Mouse (Mus musculus): Measurements from ENCODE around the gene Tmem234. TPM values are rescaled to one million over a fixed set of nuclear protein-coding genes. Genes with fewer than 3 reads are reported as not detected.

Gene Tmem234
- polyA plus RNA-seq, 1 experiment from 2014 or later, result 177 TPM

DNA sequence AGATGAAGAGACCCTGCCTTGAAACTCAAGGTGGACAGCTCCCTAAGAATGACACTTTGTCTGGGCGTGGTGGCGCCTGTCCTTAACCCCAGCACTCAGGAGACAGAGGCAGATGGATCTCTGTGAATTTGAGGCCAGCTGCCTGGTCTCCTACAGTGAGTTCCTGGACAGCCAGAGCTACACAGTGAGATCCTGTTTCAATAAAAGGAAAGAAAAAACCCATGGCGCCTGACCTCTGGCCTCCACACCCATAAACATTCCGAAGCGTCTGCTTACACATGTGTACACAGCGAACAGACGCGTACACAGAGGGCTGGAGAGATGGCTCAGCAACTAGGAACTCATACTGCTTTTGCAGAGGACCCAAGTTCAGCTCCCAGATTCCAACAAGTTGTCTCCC lies 36.8 kb upstream of the Tmem234 start:
- Histone ChIP-seq H3K27ac (ENCODE audit: low read length) (no peak overlapping the region), H3K4me3 (ENCODE audit: low read depth, low read length) (no peak overlapping the region), H3K36me3 (ENCODE audit: control insufficient read depth, insufficient read depth, low read length) (no peaks in the 10 kb centered on the region), H3K4me1 (ENCODE audit: control insufficient read depth, insufficient read depth, low read length) (no peaks in the 10 kb centered on the region), H3K9ac (ENCODE audit: low read depth, low read length) (no peak overlapping the region), H3K27me3 (ENCODE audit: control insufficient read depth, insufficient read depth, low read depth, low read length) (no peaks in the 10 kb centered on the region), H3K9me3 (replicated peaks; ENCODE audit: control insufficient read depth, low read length, poor library complexity, severe bottlenecking) (no peaks in the 10 kb centered on the region), H3K4me2 (ENCODE audit: low read length) (no peak overlapping the region)
- WGBS, result 73% methylated on average over 8 of the region's 8 CpGs
- no peak for ATAC-seq

DNA sequence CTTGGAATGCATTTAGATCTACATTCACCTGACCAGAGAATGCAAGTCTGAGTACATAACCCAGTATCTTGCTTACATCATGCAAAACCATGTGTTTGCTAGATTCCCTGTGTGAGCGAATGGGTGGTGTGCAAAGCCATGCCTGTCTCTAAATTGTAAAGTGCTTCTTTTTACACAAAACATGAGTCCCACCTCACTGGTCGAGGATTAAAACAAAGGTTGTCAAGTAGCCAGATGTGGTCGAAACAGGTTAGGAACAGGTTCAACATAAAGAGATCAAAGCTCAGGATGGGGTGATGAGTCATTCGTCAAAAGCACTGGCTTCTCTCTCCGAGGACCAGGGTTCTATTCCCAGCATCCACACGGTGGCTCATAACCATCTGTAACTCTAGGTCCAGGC lies 35.3 kb upstream of the Tmem234 start:
- 87% methylated on average over 6 of the region's 6 CpGs for WGBS
- H3K4me1 ChIP-seq (ENCODE audit: control insufficient read depth, insufficient read depth, low read length), result no peaks in the 10 kb centered on the region
- no peaks in the 10 kb centered on the region for H3K36me3 ChIP-seq (ENCODE audit: control insufficient read depth, insufficient read depth, low read length)
- ATAC-seq, result no peak
- no peaks in the 10 kb centered on the region for H3K9me3 ChIP-seq (replicated peaks; ENCODE audit: control insufficient read depth, low read length, poor library complexity, severe bottlenecking)
- no peak overlapping the region for H3K9ac ChIP-seq (ENCODE audit: low read depth, low read length)
- no peak overlapping the region for H3K27ac ChIP-seq (ENCODE audit: low read length)
- H3K4me2 ChIP-seq (ENCODE audit: low read length), result no peak overlapping the region
- H3K27me3 ChIP-seq (ENCODE audit: control insufficient read depth, insufficient read depth, low read depth, low read length), result no peaks in the 10 kb centered on the region
- H3K4me3 ChIP-seq (ENCODE audit: low read depth, low read length), result no peak overlapping the region

DNA sequence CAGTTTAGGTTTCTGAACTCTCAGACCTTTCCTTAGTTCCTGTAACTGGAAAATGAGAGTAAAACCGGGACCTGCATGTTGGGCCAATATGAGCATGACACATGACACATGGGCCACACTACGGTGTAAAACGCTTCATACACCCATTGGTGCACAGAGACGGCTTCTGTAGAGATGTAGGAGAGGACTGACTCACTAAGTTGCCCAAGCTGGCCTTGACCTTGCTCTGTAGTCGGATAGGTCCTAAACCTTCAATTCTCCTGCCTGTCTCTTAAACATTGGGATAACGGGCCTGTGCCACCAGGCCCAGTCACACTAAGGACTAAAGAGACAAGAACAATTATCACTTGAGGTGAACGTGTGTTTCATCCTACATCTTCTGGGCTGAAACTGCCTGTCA lies 32.1 kb upstream of the Tmem234 start:
- no peaks in the 10 kb centered on the region for H3K9me3 ChIP-seq (replicated peaks; ENCODE audit: control insufficient read depth, low read length, poor library complexity, severe bottlenecking)
- H3K4me1 ChIP-seq (ENCODE audit: control insufficient read depth, insufficient read depth, low read length), result no peaks in the 10 kb centered on the region
- H3K27ac ChIP-seq (ENCODE audit: low read length), result no peak overlapping the region
- no peak for ATAC-seq
- no peak overlapping the region for H3K4me2 ChIP-seq (ENCODE audit: low read length)
- WGBS, result 93% methylated on average over 7 of the region's 7 CpGs
- no peaks in the 10 kb centered on the region for H3K36me3 ChIP-seq (ENCODE audit: control insufficient read depth, insufficient read depth, low read length)
- H3K4me3 ChIP-seq (ENCODE audit: low read depth, low read length), result no peak overlapping the region
- no peaks in the 10 kb centered on the region for H3K27me3 ChIP-seq (ENCODE audit: control insufficient read depth, insufficient read depth, low read depth, low read length)
- H3K9ac ChIP-seq (ENCODE audit: low read depth, low read length), result no peak overlapping the region

DNA sequence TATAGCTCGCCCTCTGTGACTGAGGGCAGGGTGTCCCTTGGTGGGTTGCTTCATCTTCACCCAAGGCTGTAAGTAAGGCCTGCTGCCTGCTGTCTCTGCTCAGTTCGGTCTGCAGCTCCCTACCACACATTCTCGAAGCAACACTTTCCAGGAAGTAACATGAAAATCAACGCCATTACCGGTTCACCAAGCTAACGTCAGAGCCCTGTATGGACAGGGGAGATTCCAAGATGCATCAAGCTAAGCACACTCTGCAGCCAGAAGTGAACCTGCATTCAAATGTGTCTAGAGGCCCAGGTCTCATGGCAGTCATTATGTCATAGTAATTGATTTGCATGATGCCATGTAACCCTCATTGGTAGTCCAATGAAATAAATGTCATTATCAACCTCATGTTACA lies 30.4 kb upstream of the Tmem234 start:
- WGBS, result 87% methylated on average over 6 of the region's 6 CpGs
- Histone ChIP-seq H3K36me3 (ENCODE audit: control insufficient read depth, insufficient read depth, low read length) (no peaks in the 10 kb centered on the region), H3K4me2 (ENCODE audit: low read length) (no peak overlapping the region), H3K9me3 (replicated peaks; ENCODE audit: control insufficient read depth, low read length, poor library complexity, severe bottlenecking) (no peaks in the 10 kb centered on the region), H3K9ac (ENCODE audit: low read depth, low read length) (no peak overlapping the region), H3K4me3 (ENCODE audit: low read depth, low read length) (no peak overlapping the region), H3K27ac (ENCODE audit: low read length) (no peak overlapping the region), H3K4me1 (ENCODE audit: control insufficient read depth, insufficient read depth, low read length) (no peaks in the 10 kb centered on the region), H3K27me3 (ENCODE audit: control insufficient read depth, insufficient read depth, low read depth, low read length) (no peaks in the 10 kb centered on the region)
- no peak for ATAC-seq

DNA sequence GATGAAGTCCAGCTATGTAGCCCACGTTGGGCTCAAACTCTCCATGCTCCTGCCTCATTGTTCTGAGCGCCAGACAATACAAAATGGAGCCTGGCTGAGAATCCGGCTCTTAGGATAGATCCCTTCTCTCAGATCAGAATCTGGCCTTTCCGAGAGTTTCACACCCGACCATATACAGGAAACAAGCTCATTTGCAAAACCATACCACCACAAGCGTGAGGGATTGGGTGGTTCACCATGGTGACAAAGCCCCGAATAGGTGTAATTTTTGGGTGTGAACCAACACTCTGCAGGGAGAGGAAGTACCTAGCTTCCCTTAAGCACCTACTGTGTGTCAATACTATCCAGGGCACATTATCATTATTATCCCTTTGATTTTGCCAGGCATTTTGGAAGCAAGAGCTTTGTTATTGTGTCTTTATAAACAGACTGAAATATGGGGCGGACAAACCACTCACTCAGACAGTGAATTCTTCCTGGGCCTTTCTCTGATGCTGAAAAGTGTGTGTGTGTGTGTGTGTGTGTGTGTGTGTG lies 28.9 kb upstream of the Tmem234 start:
- H3K4me3 ChIP-seq (ENCODE audit: low read depth, low read length), result no peak overlapping the region
- no peak overlapping the region for H3K4me2 ChIP-seq (ENCODE audit: low read length)
- H3K27ac ChIP-seq (ENCODE audit: low read length), result no peak overlapping the region
- no peak overlapping the region for H3K9ac ChIP-seq (ENCODE audit: low read depth, low read length)
- no peaks in the 10 kb centered on the region for H3K9me3 ChIP-seq (replicated peaks; ENCODE audit: control insufficient read depth, low read length, poor library complexity, severe bottlenecking)
- 69% methylated on average over 8 of the region's 8 CpGs for WGBS
- H3K36me3 ChIP-seq (ENCODE audit: control insufficient read depth, insufficient read depth, low read length), result no peaks in the 10 kb centered on the region
- H3K4me1 ChIP-seq (ENCODE audit: control insufficient read depth, insufficient read depth, low read length), result no peaks in the 10 kb centered on the region
- H3K27me3 ChIP-seq (ENCODE audit: control insufficient read depth, insufficient read depth, low read depth, low read length), result no peaks in the 10 kb centered on the region
- no peak for ATAC-seq

DNA sequence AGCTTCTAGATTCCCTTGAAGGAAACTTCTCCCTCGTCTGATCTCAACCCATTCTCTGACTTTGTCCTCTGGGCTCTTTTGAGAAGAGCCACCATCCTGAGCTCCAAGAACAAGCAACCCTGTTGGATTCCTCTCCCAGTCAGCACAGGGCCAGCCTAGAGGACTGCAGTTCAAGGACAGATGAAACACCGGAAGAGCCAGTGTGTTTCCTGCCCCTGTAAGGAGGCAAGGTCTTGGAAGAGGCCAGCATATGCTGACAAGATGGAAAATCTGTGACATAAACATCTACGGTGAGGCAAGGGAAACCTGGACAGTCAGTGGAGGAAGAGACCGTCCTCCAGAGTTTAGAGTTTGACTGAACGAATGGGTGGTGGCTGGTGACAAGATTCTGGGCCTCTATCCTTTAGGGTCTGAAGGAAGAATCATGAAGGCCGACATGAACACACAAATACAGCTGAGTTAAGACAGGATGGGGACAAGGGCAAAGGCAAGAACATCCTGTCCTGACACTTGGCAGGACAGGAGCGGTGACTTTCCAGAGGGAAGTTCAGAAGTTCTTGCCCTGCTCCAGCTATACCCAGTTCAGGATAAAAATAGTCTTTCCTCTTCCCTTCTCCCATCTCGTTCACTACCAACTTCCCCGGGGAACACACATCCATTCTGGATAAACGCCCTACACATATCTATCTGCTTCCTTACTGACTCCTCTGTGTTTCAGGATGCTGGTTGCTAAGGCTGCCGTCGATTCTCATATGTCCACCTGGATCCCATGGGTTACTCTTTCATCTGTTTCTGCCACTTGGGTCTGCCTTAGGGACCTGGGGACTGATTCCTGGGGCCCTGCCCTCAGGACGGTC lies 28.0 kb upstream of the Tmem234 start:
- no peaks in the 10 kb centered on the region for H3K9me3 ChIP-seq (replicated peaks; ENCODE audit: control insufficient read depth, low read length, poor library complexity, severe bottlenecking)
- no peak overlapping the region for H3K27ac ChIP-seq (ENCODE audit: low read length)
- H3K4me3 ChIP-seq (ENCODE audit: low read depth, low read length), result no peak overlapping the region
- H3K27me3 ChIP-seq (ENCODE audit: control insufficient read depth, insufficient read depth, low read depth, low read length), result no peaks in the 10 kb centered on the region
- H3K9ac ChIP-seq (ENCODE audit: low read depth, low read length), result no peak overlapping the region
- no peaks in the 10 kb centered on the region for H3K4me1 ChIP-seq (ENCODE audit: control insufficient read depth, insufficient read depth, low read length)
- ATAC-seq, result no peak
- H3K36me3 ChIP-seq (ENCODE audit: control insufficient read depth, insufficient read depth, low read length), result no peaks in the 10 kb centered on the region
- H3K4me2 ChIP-seq (ENCODE audit: low read length), result no peak overlapping the region
- WGBS, result 88% methylated on average over 13 of the region's 13 CpGs

DNA sequence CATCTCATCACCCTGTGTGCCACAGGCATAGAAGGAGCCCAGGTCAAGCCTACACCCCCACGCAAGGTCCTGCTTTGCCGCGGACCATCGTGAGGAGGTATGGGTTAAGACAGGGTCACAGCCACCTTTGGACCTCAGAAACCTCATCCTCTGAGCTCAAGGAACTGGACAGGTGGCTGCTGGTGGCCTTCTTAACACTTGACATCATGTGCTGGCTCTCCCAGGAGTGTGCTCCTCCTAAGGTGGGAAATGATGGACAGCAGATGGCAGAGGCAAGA lies 27.4 kb upstream of the Tmem234 start:
- H3K4me3 ChIP-seq (ENCODE audit: low read depth, low read length), result no peak overlapping the region
- ATAC-seq, result no peak
- H3K27me3 ChIP-seq (ENCODE audit: control insufficient read depth, insufficient read depth, low read depth, low read length), result no peaks in the 10 kb centered on the region
- no peaks in the 10 kb centered on the region for H3K9me3 ChIP-seq (replicated peaks; ENCODE audit: control insufficient read depth, low read length, poor library complexity, severe bottlenecking)
- no peaks in the 10 kb centered on the region for H3K4me1 ChIP-seq (ENCODE audit: control insufficient read depth, insufficient read depth, low read length)
- H3K4me2 ChIP-seq (ENCODE audit: low read length), result no peak overlapping the region
- no peak overlapping the region for H3K9ac ChIP-seq (ENCODE audit: low read depth, low read length)
- no peaks in the 10 kb centered on the region for H3K36me3 ChIP-seq (ENCODE audit: control insufficient read depth, insufficient read depth, low read length)
- 94% methylated on average over 4 of the region's 4 CpGs for WGBS
- no peak overlapping the region for H3K27ac ChIP-seq (ENCODE audit: low read length)

DNA sequence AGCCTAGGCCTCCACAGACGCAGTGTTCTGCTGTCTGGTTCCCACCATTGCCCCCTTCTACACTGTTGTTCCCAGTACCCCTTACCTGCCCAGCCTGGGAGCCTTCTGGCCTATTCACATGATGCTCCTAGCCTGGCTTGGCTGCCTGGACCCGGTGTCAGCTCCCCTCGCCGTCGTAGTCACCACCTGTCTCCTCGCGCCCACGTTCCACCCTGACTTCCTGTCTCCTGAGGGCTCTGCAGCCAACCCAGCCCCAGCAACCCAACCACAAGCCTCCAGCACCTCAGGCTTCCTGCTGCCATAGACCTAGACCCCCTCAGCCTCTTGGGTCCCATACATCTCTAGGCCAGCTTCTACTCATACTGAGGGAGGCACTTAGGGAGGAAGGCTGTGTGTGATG lies 27.0 kb upstream of the Tmem234 start, which contains the start of gene Lck:
Gene Lck (minus strand): TSS at position 212 of the 400 bp plus-strand sequence.
- WGBS, result 88% methylated on average over 8 of the region's 8 CpGs
- H3K4me2 ChIP-seq (ENCODE audit: low read length), result no peak within 1 kb of the TSS
- H3K4me3 ChIP-seq (ENCODE audit: low read depth, low read length), result no peak within 1 kb of the TSS
- no peaks in the 10 kb centered on the region for H3K36me3 ChIP-seq (ENCODE audit: control insufficient read depth, insufficient read depth, low read length)
- H3K27ac ChIP-seq (ENCODE audit: low read length), result no peak within 1 kb of the TSS
- no peaks in the 10 kb centered on the region for H3K4me1 ChIP-seq (ENCODE audit: control insufficient read depth, insufficient read depth, low read length)
- no peaks in the 10 kb centered on the region for H3K9me3 ChIP-seq (replicated peaks; ENCODE audit: control insufficient read depth, low read length, poor library complexity, severe bottlenecking)
- no peaks in the 10 kb centered on the region for H3K27me3 ChIP-seq (ENCODE audit: control insufficient read depth, insufficient read depth, low read depth, low read length)
- ATAC-seq, result no peak
- no peak within 1 kb of the TSS for H3K9ac ChIP-seq (ENCODE audit: low read depth, low read length)

DNA sequence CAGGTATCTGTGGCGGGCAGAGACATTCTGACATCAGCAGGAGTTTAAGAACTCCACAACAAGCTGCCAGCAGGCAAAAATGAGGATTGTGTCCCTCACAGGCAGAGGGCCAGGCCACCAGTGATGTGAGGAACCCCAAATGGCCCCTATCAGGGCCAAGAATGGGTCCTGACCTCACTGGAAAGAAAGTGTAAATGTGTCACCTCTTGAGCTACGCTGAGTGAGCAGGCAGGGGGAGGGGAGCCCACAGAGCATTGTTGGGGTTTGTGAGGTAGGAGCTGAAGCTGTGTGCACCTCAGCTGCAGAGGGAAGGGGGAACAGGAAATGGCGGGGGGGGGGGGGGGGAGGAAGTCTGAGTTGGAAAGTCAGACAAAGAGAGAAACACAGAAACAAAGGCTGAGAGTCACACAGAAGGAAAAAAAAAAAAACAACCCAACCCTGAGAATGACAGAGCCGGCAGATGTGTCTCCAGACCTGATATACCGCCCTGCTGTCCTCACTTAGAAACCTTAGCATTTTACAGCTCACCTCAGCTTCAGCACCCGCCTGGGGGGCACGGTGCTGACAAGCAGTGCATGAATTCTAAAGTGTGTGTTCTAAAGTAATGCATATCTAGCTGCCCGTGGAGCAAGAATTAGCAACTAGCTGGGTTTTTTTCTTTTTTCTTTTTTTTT lies 25.2 kb upstream of the Tmem234 start:
- H3K4me2 ChIP-seq (ENCODE audit: low read length), result no peak overlapping the region
- H3K9me3 ChIP-seq (replicated peaks; ENCODE audit: control insufficient read depth, low read length, poor library complexity, severe bottlenecking), result no peaks in the 10 kb centered on the region
- H3K27ac ChIP-seq (ENCODE audit: low read length), result no peak overlapping the region
- H3K9ac ChIP-seq (ENCODE audit: low read depth, low read length), result no peak overlapping the region
- 65% methylated on average over 7 of the region's 8 CpGs for WGBS
- no peaks in the 10 kb centered on the region for H3K4me1 ChIP-seq (ENCODE audit: control insufficient read depth, insufficient read depth, low read length)
- H3K4me3 ChIP-seq (ENCODE audit: low read depth, low read length), result no peak overlapping the region
- no peaks in the 10 kb centered on the region for H3K36me3 ChIP-seq (ENCODE audit: control insufficient read depth, insufficient read depth, low read length)
- H3K27me3 ChIP-seq (ENCODE audit: control insufficient read depth, insufficient read depth, low read depth, low read length), result no peaks in the 10 kb centered on the region
- ATAC-seq, result no peak

Data from midbrain, embryonic 16.5 days (tissue).